Mouse (Mus musculus) hindbrain, postnatal 0 days (tissue): ENCODE data around the gene Fchsd2. TPM values are rescaled to one million over a fixed set of nuclear protein-coding genes. Genes with fewer than 3 reads are reported as not detected.

Experiments used
- ATAC-seq: fragments of 200-750 bp; cut with Nextera tagmentation; 2 replicates; pipeline ENCODE4 v1.8.0; 2017; ENCODE audit warnings: mild to moderate bottlenecking, moderate TSS enrichment, moderate library complexity
- DNase-seq: peaks from one replicate; pipeline ENCODE4 v3.0.0-alpha.2; 2015; ENCODE audit warnings: low spot score
- H3K27ac ChIP-seq: fragments of 300-500 bp; sonication (generic); 2 replicates; pipeline ENCODE4 v1.5.1; 2014; ENCODE audit warnings: mild to moderate bottlenecking
- H3K27me3 ChIP-seq: fragments of 300-500 bp; sonication (generic); 2 replicates; pipeline ENCODE4 v1.6.1; 2014; ENCODE audit warnings: low read length, mixed read lengths; ENCODE audit not compliant: insufficient read depth
- H3K36me3 ChIP-seq: fragments of 300-500 bp; sonication (generic); 2 replicates; pipeline ENCODE4 v1.6.1; 2014; ENCODE audit warnings: low read length, mixed read lengths; ENCODE audit not compliant: insufficient read depth
- H3K4me1 ChIP-seq: fragments of 300-500 bp; sonication (generic); 2 replicates; pipeline ENCODE4 v1.6.1; 2014; ENCODE audit warnings: antibody characterized with exemption, low read length, mixed read lengths; ENCODE audit not compliant: insufficient read depth
- H3K4me2 ChIP-seq: fragments of 300-500 bp; sonication (generic); 2 replicates; pipeline ENCODE4 v1.6.1; 2014; ENCODE audit warnings: low read depth, mild to moderate bottlenecking, low read length, moderate library complexity, mixed read lengths
- H3K4me3 ChIP-seq: fragments of 300-500 bp; sonication (generic); 2 replicates; pipeline ENCODE4 v1.5.1; 2014; ENCODE audit warnings: low read length
- H3K9ac ChIP-seq: fragments of 300-500 bp; sonication (generic); replicated peaks from 2 replicates; pipeline ENCODE4 v1.6.1; 2014; ENCODE audit warnings: mild to moderate bottlenecking, low read length, moderate library complexity, mixed read lengths
- H3K9me3 ChIP-seq: fragments of 300-500 bp; sonication (generic); 2 replicates; pipeline ENCODE4 v1.6.1; 2016; ENCODE audit warnings: low read length, mixed read lengths
- CTCF ChIP-seq: IDR thresholded peaks from 2 replicates; pipeline ENCODE4 v1.5.1; 2016; ENCODE audit warnings: antibody characterized with exemption, control low read depth, low read depth
- WGBS: fragments of 180-500 bp; shearing (Covaris S2); extraction: QIAGEN DNeasy Blood & Tissue Kit; methylation state at CpG from one replicate; pipeline ENCODE4 v1.1.7; 2014; 5-methylcytosine and 5-hydroxymethylcytosine counted together
- polyA plus RNA-seq: library from polyadenylated mRNA; unstranded; fragments of >200 nt; fragmentation: Nextera tagmentation; extraction: Ambion mirVana; gene quantifications from 2 replicates; pipeline ENCODE4 v1.2.1, GENCODE M21; 2015
- total RNA-seq: library from RNA; depleted of rRNA; stranded (reverse); fragments of >200 nt; gene quantifications from 2 replicates; pipeline ENCODE4 v1.2.3, GENCODE M21; 2014

Gene Fchsd2
- total and polyA plus RNA-seq, 2 experiments from 2014 or later: 34.2 to 43.1 TPM

GRCm38 (mm10) chr7:101130646-101131045 lies 38.0 kb downstream of the Fchsd2 start:
- WGBS: 63% methylated on average over 3 of the region's 3 CpGs
- no peaks in the 10 kb centered on the region for H3K27me3 ChIP-seq
- H3K36me3 ChIP-seq: no peaks in the 10 kb centered on the region
- no peak for DNase-seq
- H3K4me3 ChIP-seq: no peak overlapping the region
- no peak for ATAC-seq
- H3K4me1 ChIP-seq: no peaks in the 10 kb centered on the region
- no peak overlapping the region for H3K4me2 ChIP-seq
- no peak for TF ChIP-seq CTCF
- no peak overlapping the region for H3K27ac ChIP-seq
- H3K9me3 ChIP-seq: no peaks in the 10 kb centered on the region
- H3K9ac ChIP-seq: no peak overlapping the region

GRCm38 (mm10) chr7:101131281-101131680 lies 38.6 kb downstream of the Fchsd2 start:
- WGBS: 58% methylated on average over 6 of the region's 6 CpGs
- TF ChIP-seq CTCF: no peak
- no peak for DNase-seq
- Histone ChIP-seq H3K9me3 (no peaks in the 10 kb centered on the region), H3K27me3 (no peaks in the 10 kb centered on the region), H3K27ac (no peak overlapping the region), H3K4me2 (no peak overlapping the region), H3K4me1 (no peaks in the 10 kb centered on the region), H3K9ac (no peak overlapping the region), H3K36me3 (no peaks in the 10 kb centered on the region), H3K4me3 (no peak overlapping the region)
- no peak for ATAC-seq

DNA sequence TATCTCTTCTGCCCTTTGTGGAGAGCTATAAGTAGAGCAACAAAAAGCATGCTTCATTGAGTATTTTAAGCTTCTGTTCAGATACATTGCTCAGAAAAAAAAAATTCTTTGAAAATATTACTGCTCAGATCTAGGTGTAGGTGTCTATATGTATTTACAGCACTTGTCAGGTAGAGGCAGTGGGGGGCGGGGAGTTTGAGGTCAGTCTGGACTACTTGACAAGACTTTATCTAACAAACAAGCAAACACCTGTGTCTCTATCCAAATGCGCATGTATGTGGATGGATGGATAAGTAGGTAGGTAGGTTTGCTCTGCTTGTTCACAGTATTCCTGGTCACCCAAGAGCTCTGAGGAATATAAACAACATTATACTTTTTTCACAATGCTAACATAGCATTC lies 40.9 kb downstream of the Fchsd2 start:
- DNase-seq (no peak), ATAC-seq (no peak)
- no peak overlapping the region for H3K27ac ChIP-seq
- H3K36me3 ChIP-seq: no peaks in the 10 kb centered on the region
- no peak for TF ChIP-seq CTCF
- no peaks in the 10 kb centered on the region for H3K4me1 ChIP-seq
- H3K9me3 ChIP-seq: no peaks in the 10 kb centered on the region
- H3K4me2 ChIP-seq: no peak overlapping the region
- H3K9ac ChIP-seq: no peak overlapping the region
- no peaks in the 10 kb centered on the region for H3K27me3 ChIP-seq
- H3K4me3 ChIP-seq: no peak overlapping the region
- 97% methylated on average over 2 of the region's 2 CpGs for WGBS

DNA sequence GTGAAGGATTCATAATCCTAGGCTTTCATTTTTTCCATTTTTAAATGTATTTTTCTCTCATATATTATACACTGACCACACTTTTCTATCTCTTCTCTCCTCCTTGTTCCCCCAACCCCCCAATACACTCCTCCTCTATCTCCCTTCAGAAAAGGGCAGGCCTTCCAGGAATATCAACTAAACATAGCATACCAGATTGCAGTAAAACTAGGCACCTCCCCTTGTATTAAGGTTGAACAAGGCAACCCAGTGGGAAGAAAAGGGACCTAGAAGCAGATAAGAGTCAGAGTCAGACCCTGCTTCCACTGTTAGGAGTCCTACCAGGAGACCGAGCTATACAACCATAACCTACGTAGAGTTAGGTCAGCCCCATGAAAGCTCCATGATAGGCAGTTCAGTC lies 41.5 kb downstream of the Fchsd2 start:
- 98% methylated on average over 2 of the region's 2 CpGs for WGBS
- TF ChIP-seq CTCF: no peak

GRCm38 (mm10) chr7:101138819-101139218 lies 46.2 kb downstream of the Fchsd2 start:
- H3K27me3 ChIP-seq: no peaks in the 10 kb centered on the region
- no peak overlapping the region for H3K4me2 ChIP-seq
- ATAC-seq (no peak), DNase-seq (no peak)
- H3K4me3 ChIP-seq: no peak overlapping the region
- no peak overlapping the region for H3K9ac ChIP-seq
- no peak for TF ChIP-seq CTCF
- no peaks in the 10 kb centered on the region for H3K36me3 ChIP-seq
- no peak overlapping the region for H3K27ac ChIP-seq
- no peaks in the 10 kb centered on the region for H3K9me3 ChIP-seq
- 73% methylated on average over 1 of the region's 1 CpGs for WGBS
- no peaks in the 10 kb centered on the region for H3K4me1 ChIP-seq

More for the DNA sequence above, 41.5 kb downstream of the Fchsd2 start:
- H3K9me3 ChIP-seq: no peaks in the 10 kb centered on the region
- no peak overlapping the region for H3K27ac ChIP-seq
- no peak overlapping the region for H3K4me3 ChIP-seq
- DNase-seq (no peak), ATAC-seq (no peak)
- H3K9ac ChIP-seq: no peak overlapping the region
- no peaks in the 10 kb centered on the region for H3K27me3 ChIP-seq
- no peaks in the 10 kb centered on the region for H3K4me1 ChIP-seq
- no peaks in the 10 kb centered on the region for H3K36me3 ChIP-seq
- H3K4me2 ChIP-seq: no peak overlapping the region

DNA sequence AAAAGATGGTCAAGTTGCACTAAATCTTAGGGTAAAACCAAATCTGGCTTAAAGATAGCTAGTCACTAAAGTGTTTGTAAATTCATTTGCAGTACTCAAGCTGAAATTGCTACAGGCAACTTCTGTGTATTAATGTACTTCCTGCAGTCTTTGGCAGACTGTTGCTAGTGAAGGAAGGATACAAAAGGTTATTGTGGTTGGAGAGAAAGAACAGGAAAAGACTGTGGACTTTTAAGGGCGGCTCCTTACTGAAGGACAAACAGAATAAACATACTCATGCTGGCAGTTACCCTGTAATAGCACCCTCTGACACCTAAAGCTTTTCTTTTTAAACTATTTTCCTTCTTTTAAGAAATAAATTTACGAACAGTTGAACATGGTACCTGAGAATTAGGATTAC lies 50.2 kb downstream of the Fchsd2 start:
- no peak overlapping the region for H3K27ac ChIP-seq
- H3K9ac ChIP-seq: no peak overlapping the region
- H3K27me3 ChIP-seq: no peaks in the 10 kb centered on the region
- ATAC-seq (no peak), DNase-seq (no peak)
- no peak overlapping the region for H3K4me3 ChIP-seq
- no peak for TF ChIP-seq CTCF
- H3K4me1 ChIP-seq: no peaks in the 10 kb centered on the region
- WGBS: 56% methylated on average over 2 of the region's 2 CpGs
- H3K4me2 ChIP-seq: no peak overlapping the region
- H3K36me3 ChIP-seq: no peaks in the 10 kb centered on the region
- no peaks in the 10 kb centered on the region for H3K9me3 ChIP-seq

- no peak overlapping the region for H3K4me2 ChIP-seq
- no peak for TF ChIP-seq CTCF
- no peaks in the 10 kb centered on the region for H3K9me3 ChIP-seq
- H3K36me3 ChIP-seq: no peaks in the 10 kb centered on the region
- no peaks in the 10 kb centered on the region for H3K4me1 ChIP-seq
- ATAC-seq (no peak), DNase-seq (no peak)
- H3K9ac ChIP-seq: no peak overlapping the region
- H3K27me3 ChIP-seq: no peaks in the 10 kb centered on the region
- 77% methylated on average over 2 of the region's 2 CpGs for WGBS
- no peak overlapping the region for H3K4me3 ChIP-seq
- no peak overlapping the region for H3K27ac ChIP-seq
Measured at GRCm38 (mm10) chr7:101144222-101144621, 51.6 kb downstream of the Fchsd2 start.
